Mouse (Mus musculus) heart, adult 2 months (tissue): ENCODE measurements at regions not wholly inside any gene's neighbourhood (a gene's known extent, or its start where the extent isn't known, plus 50 kb on each side); places are given as distances from the start of the nearest gene placed in this dataset.

Experiments
- CTCF ChIP-seq: fragments of 200-600 bp; IDR thresholded peaks from 2 replicates; pipeline ENCODE4 v1.8.1; 2022; ENCODE audit warnings: antibody characterized with exemption, mild to moderate bottlenecking, moderate library complexity
- EP300 ChIP-seq: fragments of 200-500 bp; IDR thresholded peaks from 2 replicates; pipeline ENCODE4 v1.6.1; 2011; ENCODE audit warnings: low read depth, low read length, control low read depth; ENCODE audit not compliant: insufficient read depth
- POLR2A ChIP-seq: fragments of 200-500 bp; IDR thresholded peaks from 2 replicates; pipeline ENCODE4 v1.6.1; 2011; ENCODE audit warnings: mild to moderate bottlenecking, low read depth, low read length, control low read depth; ENCODE audit not compliant: insufficient read depth

DNA sequence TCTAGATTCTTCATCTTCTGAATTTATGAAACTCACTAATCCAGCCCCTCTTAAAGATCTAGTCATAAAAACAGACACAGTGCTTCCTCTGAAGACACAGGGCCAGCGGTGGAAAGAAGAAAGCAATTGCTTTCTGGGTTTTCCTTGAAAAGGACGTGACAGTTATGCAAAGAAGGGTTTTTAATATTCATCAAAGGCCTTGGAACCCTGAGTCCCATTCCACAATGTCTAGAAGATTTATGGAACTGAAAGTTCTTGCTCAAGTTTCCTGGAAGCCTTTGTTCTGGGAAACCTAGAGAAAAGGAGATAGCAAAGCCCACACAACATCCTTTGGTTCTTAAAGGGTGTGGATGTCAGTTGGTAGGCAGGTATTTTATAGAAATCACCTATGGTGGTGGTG is 346.0 kb downstream of the Gm45692 start:
- no peak for TF ChIP-seq POLR2A
- TF ChIP-seq CTCF, result no peak
- no peak for TF ChIP-seq EP300
